Mouse (Mus musculus): ENCODE measurements around the gene Derl3. TPM values are rescaled to one million over a fixed set of nuclear protein-coding genes. Genes with fewer than 3 reads are reported as not detected.

Derl3 gene
- polyA plus RNA-seq (2012; rRNA removed; ENCODE audit: low replicate concordance), result 82.6 and 108 TPM in 2 replicates

DNA sequence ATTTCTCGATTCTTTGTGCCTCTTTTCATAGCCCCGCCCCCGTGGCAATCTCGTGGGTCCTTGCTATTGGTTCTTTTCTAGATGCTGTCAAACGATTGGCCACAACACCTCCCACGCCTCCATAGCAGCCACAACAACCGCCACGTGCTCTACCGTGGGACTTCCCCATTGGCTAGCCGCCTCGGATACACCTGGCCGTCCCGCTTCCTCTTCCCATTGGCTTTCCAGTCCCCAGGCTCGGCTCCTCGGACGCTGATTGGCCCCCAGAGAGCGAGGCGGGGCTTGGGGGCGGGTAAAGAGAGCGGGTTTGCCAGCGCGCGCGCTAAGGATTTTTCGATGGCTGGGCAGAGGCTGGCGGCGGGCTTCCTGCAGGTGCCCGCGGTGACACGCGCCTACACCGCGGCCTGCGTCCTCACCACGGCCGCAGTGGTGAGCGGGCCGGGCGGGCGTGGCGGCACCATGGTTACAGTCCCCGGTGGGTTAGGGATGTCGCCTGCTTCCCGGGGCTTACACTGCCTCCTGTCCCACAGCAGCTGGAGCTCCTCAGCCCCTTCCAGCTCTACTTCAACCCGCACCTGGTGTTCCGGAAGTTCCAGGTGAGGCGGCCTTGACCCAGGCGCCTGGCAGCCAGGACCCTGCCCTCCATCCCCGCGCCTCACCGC is at the start of gene Derl3:
Derl3 (plus strand) TSS at position 325 of the 662 bp plus-strand sequence.

DNA sequence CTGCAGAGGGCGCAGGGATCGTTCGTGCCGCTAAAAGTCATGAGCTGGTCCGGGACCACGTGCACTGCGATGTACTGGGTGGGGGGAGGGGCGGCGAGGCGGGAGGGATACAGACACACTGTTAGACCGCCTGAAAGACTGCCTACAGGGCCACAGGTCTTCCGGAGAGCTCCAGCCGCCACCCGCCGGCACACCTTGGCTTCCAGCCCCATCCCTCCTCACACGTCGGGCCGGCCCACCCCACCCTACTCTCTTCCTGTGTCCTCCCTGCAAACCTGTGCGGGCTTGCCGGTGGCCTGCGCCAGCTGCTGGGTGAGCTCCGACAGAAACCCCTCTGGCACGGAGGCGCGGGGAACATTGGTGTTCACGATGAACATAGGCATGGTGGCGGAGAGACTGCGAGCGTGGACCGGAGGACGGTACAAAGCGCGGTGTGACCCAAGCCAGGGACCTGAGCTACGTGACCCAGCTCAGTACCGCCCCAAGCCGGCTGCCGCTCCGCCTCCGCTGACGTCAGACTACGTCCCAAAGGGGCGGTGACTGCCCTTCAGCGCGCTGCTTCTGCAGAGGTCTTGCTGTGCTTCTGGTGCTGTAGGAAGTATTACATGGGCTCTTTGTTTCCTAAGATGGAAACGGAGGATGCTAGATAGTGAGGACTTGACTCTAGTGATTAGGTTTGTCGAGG is 33.3 kb upstream of the Derl3 start, which contains the start of gene Mif:
Mif (minus strand) TSS at position 455 of the 685 bp plus-strand sequence.

DNA sequence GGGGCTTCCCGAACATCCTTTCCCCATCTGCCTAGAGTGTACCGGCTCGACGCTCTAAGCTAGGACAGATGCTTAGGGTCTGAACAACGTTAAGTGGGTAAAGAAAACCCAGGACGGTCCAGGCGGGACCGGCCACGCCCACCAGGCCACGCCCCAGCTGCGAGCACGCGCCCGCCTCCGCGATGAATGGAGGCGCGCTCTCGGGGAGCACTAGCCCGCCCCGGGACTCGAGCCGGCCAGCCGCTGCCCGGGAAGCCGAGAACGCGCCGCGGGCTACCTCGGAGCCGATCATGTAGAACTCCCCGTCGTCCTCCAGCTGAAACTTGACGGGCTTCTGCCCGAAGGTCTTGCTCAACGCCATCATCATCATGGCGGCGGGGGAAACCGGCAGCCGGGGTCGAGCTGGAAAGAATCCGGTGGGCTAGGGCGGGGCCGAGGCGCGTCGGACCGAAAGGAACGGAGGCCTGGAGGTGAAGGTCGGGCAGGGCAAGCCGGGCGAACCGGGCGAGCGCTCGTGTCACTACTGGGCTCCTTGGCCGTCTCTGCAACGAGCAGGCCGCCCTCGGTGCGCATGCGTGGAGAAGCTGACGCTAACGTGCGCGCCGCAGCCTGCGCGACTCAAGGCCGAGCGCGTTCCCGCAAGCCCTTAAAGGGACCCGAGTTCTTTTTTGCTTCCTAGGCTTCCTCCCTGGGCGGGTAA is 28.0 kb downstream of the Derl3 start, which contains the start of gene Smarcb1:
Smarcb1 (minus strand) TSS at position 592 of the 700 bp plus-strand sequence.

DNA sequence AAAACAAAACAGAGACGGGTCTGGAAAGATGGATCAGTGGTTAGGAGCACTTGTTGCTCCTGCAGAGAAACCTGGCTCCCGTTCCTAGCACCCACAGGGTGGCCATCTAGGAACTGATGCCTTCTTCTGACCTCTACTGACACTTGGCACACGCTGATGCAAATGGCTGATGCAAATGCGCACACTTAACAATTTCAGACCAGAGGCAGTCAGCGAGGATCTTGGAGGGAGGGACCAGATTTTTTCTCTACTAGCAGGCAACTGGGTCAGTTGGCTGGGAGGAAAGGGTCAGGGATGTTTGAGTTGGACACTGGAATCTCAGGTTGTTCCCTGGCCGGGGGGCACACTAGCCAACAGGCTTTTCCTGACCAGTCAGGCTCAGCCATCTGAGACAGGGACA is 39.7 kb downstream of the Derl3 start, which contains the start of gene Chchd10:
Chchd10 (plus strand) TSS at position 240 of the 400 bp plus-strand sequence.

DNA sequence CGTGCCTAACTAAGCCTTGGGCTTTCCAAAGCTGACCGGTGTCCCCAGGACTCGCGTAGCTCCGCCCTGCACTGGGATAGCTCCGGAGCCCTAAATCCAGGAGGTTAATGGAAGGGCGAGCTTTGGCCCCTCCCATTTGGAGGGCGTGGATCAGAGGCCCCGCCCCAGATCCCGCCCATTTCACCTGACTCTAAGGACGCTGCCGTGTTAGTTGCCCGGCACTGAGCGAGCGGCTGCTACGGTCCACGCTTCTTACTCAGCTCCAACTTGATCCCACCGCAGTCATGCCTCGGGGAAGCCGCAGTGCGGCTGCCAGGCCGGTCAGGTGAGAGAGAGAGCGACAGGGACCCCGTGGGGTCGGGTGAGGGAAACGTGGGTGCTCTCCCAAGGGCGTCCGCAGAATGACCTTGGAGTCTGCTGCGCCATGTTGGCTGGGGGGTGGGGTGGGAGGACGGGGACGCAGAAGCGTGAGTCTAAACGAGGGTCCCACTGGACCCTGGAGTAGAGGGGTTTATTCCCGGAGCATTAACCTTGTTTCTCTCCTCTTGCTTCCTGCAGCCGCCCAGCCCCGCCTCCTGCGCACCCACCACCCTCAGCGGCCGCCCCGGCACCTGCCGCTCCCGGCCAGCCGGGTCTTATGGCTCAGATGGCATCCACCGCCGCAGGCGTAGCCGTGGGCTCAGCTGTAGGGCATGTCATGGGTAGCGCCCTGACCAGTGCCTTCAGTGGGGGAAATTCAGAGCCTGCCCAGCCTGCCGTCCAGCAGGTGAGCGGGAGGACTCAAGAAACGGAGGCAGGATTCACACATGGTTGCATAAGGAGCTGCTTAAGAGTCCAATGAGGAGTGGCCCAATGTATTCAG is 42.7 kb downstream of the Derl3 start, which contains the start of gene Mmp11:
Mmp11 (minus strand) TSS at position 817 of the 862 bp plus-strand sequence.

DNA sequence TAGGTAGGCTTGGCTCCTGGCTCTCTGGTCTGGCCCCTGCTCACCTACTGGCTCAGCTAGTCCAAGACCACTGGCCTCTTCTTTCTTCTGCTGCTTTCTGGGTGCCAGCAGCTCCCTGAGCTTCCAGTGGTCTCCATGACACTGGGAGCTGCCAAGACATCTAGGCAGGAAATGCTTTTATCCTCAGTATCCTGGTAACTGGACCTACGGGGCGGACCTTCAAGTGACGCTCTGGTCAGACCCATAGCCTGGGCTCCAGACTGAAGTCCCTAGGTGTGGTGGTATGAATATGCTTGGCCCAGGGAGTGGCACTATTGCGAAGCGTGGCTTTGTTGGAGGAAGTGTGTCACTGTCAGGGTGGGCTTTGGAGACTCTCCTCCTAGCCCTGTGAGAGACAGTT is 47.3 kb downstream of the Derl3 start, which contains the start of gene Gm867:
Gm867 (minus strand) TSS at position 153 of the 400 bp plus-strand sequence.

DNA sequence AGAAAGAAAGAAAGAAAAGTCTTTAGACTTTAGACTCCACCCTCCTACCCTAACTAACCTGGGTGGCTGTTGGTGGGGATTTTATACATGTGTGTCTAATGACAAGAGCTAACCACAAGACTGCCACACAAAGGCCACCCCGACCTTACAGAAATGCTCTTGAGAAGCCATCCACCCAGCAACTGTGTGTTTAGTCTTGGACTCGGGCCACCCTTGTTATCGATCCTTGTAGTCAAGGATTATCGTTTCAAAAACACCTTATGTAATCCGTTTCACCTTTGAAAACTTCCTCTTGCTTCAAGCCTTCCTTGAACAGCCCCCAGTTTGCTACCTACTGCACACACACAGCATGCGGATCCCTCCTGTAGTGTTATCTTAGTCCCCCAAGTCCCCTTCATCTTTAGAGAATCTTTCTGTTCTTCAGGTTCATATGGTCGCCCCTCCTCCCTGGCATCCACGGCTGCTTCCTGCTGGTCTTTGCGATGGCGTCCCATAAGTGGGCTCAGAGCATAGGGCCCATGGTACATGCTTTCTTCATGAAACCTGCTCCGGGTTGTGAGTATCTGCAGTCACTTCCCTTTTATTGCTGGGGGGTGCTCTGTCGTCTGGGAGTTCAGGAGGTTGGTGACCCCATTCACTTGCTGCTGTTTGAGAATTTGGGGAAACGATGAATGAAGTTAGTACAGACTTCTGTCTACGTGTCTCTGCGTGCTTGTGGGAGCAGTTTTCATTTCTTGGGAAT is 49.7 kb downstream of the Derl3 start, which contains the start of gene Vpreb3:
Vpreb3 (plus strand) TSS at position 322 of the 742 bp plus-strand sequence.

Other genes starting within 250 kb of the Derl3 start
- 13.4 and 185 TPM in 2 replicates for gene Susd2, start 249.4 kb upstream of the Derl3 start, polyA plus RNA-seq (2012; rRNA removed; ENCODE audit: low replicate concordance)
- gene Cabin1, start 129.1 kb upstream of the Derl3 start, polyA plus RNA-seq (2012; rRNA removed; ENCODE audit: low replicate concordance), result 28.9 and 35.0 TPM in 2 replicates
- 72.5 and 123 TPM in 2 replicates for gene Ddt, start 120.0 kb upstream of the Derl3 start, polyA plus RNA-seq (2012; rRNA removed; ENCODE audit: low replicate concordance)
- gene Gm20441, start 112.5 kb upstream of the Derl3 start, polyA plus RNA-seq (2012; rRNA removed; ENCODE audit: low replicate concordance), result 0.35 and 0.62 TPM in 2 replicates
- gene Gstt3, start 112.0 kb upstream of the Derl3 start, polyA plus RNA-seq (2012; rRNA removed; ENCODE audit: low replicate concordance), result 54.3 and 60.2 TPM in 2 replicates
- gene Gstt1, start 94.8 kb upstream of the Derl3 start, polyA plus RNA-seq (2012; rRNA removed; ENCODE audit: low replicate concordance), result 155 and 255 TPM in 2 replicates
- gene Gstt4, start 70.9 kb upstream of the Derl3 start, polyA plus RNA-seq (2012; rRNA removed; ENCODE audit: low replicate concordance), result not detected in 2 replicates
- gene Gstt2, start 56.0 kb upstream of the Derl3 start, polyA plus RNA-seq (2012; rRNA removed; ENCODE audit: low replicate concordance), result 143 and 478 TPM in 2 replicates
- 800 and 939 TPM in 2 replicates for gene Mif, start 33.2 kb upstream of the Derl3 start, polyA plus RNA-seq (2012; rRNA removed; ENCODE audit: low replicate concordance)
- gene Smarcb1, start 28.2 kb downstream of the Derl3 start, polyA plus RNA-seq (2012; rRNA removed; ENCODE audit: low replicate concordance), result 32.6 and 50.7 TPM in 2 replicates
- 2,198 and 3,586 TPM in 2 replicates for gene Chchd10, start 39.7 kb downstream of the Derl3 start, polyA plus RNA-seq (2012; rRNA removed; ENCODE audit: low replicate concordance)
- 7.4 and 10.6 TPM in 2 replicates for gene Mmp11, start 43.1 kb downstream of the Derl3 start, polyA plus RNA-seq (2012; rRNA removed; ENCODE audit: low replicate concordance)
- not detected in 2 replicates for gene Gm867, start 47.3 kb downstream of the Derl3 start, polyA plus RNA-seq (2012; rRNA removed; ENCODE audit: low replicate concordance)
- gene Vpreb3, start 49.6 kb downstream of the Derl3 start, polyA plus RNA-seq (2012; rRNA removed; ENCODE audit: low replicate concordance), result 15.6 and 34.8 TPM in 2 replicates
- 0.06 and 0.18 TPM in 2 replicates for gene Gm5134, start 61.1 kb downstream of the Derl3 start, polyA plus RNA-seq (2012; rRNA removed; ENCODE audit: low replicate concordance)
- 3.8 TPM in 2 replicates for gene Zfp280b, start 139.2 kb downstream of the Derl3 start, polyA plus RNA-seq (2012; rRNA removed; ENCODE audit: low replicate concordance)
- gene Slc5a4b, start 217.5 kb downstream of the Derl3 start, polyA plus RNA-seq (2012; rRNA removed; ENCODE audit: low replicate concordance), result 5.3 and 58.4 TPM in 2 replicates